Mouse (Mus musculus): ENCODE measurements at regions not wholly inside any gene's neighbourhood (a gene's known extent, or its start where the extent isn't known, plus 50 kb on each side); places are given as distances from the start of the nearest gene placed in this dataset.

DNA sequence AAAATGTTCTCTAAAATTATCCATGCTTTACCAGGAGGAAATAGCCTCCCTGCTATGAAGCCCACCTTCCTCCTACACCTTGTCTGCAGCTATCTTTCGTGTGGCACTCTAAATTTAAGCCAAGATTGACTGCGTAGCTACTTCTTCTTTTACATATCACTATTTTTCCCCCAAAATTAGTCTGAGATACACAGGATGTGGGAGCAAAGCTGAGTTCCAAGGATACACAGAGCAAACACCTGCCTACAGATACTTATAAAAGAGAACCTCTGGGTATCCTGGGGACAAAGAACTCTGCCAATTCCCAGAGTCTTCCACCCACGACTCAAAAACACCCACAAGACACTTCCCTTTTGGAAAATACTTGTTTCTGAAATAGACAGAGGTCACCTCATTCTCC lies 235.3 kb downstream of the 1190002N15Rik start:
- no peak for TF ChIP-seq POLR2A (IDR thresholded peaks at IDR 0.05; ENCODE audit: borderline replicate concordance, extremely low read depth, low read depth, low read length)
- TF ChIP-seq CTCF (IDR thresholded peaks at IDR 0.05; ENCODE audit: insufficient read depth, low read length): no peak
